Mouse (Mus musculus) intestine, embryonic 16.5 days (tissue): ENCODE data around the gene Gja10. TPM values are rescaled to one million over a fixed set of nuclear protein-coding genes. Genes with fewer than 3 reads are reported as not detected.

Experiments used
- ATAC-seq: fragments of 200-750 bp; cut with Nextera tagmentation; 2 replicates; pipeline ENCODE4 v1.8.0; 2017; ENCODE audit warnings: moderate TSS enrichment, moderate library complexity
- H3K27ac ChIP-seq: fragments of 300-500 bp; sonication (generic); 2 replicates; pipeline ENCODE4 v1.5.1; 2014; ENCODE audit warnings: mild to moderate bottlenecking, low read length
- H3K27me3 ChIP-seq: fragments of 300-500 bp; sonication (generic); replicated peaks from 2 replicates; pipeline ENCODE4 v1.6.1; 2014; ENCODE audit warnings: low read length, control low read depth, mixed read lengths; ENCODE audit not compliant: control insufficient read depth, insufficient read depth
- H3K36me3 ChIP-seq: fragments of 300-500 bp; sonication (generic); 2 replicates; pipeline ENCODE4 v1.6.1; 2014; ENCODE audit warnings: low read length, control low read depth; ENCODE audit not compliant: control insufficient read depth, insufficient read depth
- H3K4me1 ChIP-seq: fragments of 300-500 bp; sonication (generic); 2 replicates; pipeline ENCODE4 v1.6.1; 2014; ENCODE audit warnings: low read length, control low read depth, mixed read lengths; ENCODE audit not compliant: control insufficient read depth, insufficient read depth
- H3K4me2 ChIP-seq: fragments of 300-500 bp; sonication (generic); 2 replicates; pipeline ENCODE4 v1.6.1; 2014; ENCODE audit warnings: low read depth, low read length, control low read depth
- H3K4me3 ChIP-seq: fragments of 300-500 bp; sonication (generic); 2 replicates; pipeline ENCODE4 v1.5.1; 2014; ENCODE audit warnings: mild to moderate bottlenecking, low read length
- H3K9ac ChIP-seq: fragments of 300-500 bp; sonication (generic); 2 replicates; pipeline ENCODE4 v1.6.1; 2014; ENCODE audit warnings: low read depth, low read length
- H3K9me3 ChIP-seq: fragments of 300-500 bp; sonication (generic); 2 replicates; pipeline ENCODE4 v1.6.1; 2016; ENCODE audit warnings: low read length, control low read depth; ENCODE audit not compliant: control insufficient read depth
- WGBS: fragments of 180-500 bp; shearing (Covaris S2); extraction: QIAGEN DNeasy Blood & Tissue Kit; methylation state at CpG from one replicate; pipeline ENCODE4 v1.1.7; 2014; 5-methylcytosine and 5-hydroxymethylcytosine counted together
- polyA plus RNA-seq: library from polyadenylated mRNA; unstranded; fragments of >200 nt; fragmentation: Nextera tagmentation; extraction: Ambion mirVana; gene quantifications from 2 replicates; pipeline ENCODE4 v1.2.1, GENCODE M21; 2015

Gene Gja10
- polyA plus RNA-seq, 1 experiment from 2014 or later: not detected

- WGBS: 85% methylated on average over 7 of the region's 7 CpGs
- no peak overlapping the region for H3K4me2 ChIP-seq
Measured at GRCm38 (mm10) chr4:32564416-32564815, 38.1 kb downstream of the Gja10 start.

GRCm38 (mm10) chr4:32562319-32563115, 40.0 kb downstream of the Gja10 start:
- no peak for ATAC-seq
- H3K4me1 ChIP-seq: no peaks in the 10 kb centered on the region; the same call in 1 of the 2 replicates
- H3K4me2 ChIP-seq: no peak overlapping the region
- no peaks in the 10 kb centered on the region for H3K9me3 ChIP-seq
- 93% methylated on average over 35 of the region's 35 CpGs for WGBS
- H3K27me3 ChIP-seq: no peaks in the 10 kb centered on the region
- no peak overlapping the region for H3K9ac ChIP-seq
- no peaks in the 10 kb centered on the region for H3K36me3 ChIP-seq
- no peak overlapping the region for H3K27ac ChIP-seq
- H3K4me3 ChIP-seq: no peak overlapping the region

More at GRCm38 (mm10) chr4:32564416-32564815, 38.1 kb downstream of the Gja10 start:
- Histone ChIP-seq H3K4me1 (no peaks in the 10 kb centered on the region; the same call in 1 of the 2 replicates), H3K9ac (no peak overlapping the region), H3K4me3 (no peak overlapping the region), H3K27me3 (no peaks in the 10 kb centered on the region), H3K36me3 (no peaks in the 10 kb centered on the region), H3K9me3 (no peaks in the 10 kb centered on the region), H3K27ac (no peak overlapping the region)
- no peak for ATAC-seq

GRCm38 (mm10) chr4:32561555-32562095, 40.9 kb downstream of the Gja10 start:
- Histone ChIP-seq H3K4me2 (no peak overlapping the region), H3K36me3 (no peaks in the 10 kb centered on the region), H3K9me3 (no peaks in the 10 kb centered on the region), H3K4me3 (no peak overlapping the region), H3K9ac (no peak overlapping the region), H3K27ac (no peak overlapping the region), H3K27me3 (no peaks in the 10 kb centered on the region), H3K4me1 (no peaks in the 10 kb centered on the region; the same call in 1 of the 2 replicates)
- ATAC-seq: 0 out of 2 replicates have a peak, but pooled peaks have one; percentile 52
- WGBS: 48% methylated on average over 12 of the region's 12 CpGs

- H3K27ac ChIP-seq: no peak overlapping the region
- H3K4me1 ChIP-seq: no peaks in the 10 kb centered on the region; the same call in 1 of the 2 replicates
- H3K9ac ChIP-seq: no peak overlapping the region
- no peaks in the 10 kb centered on the region for H3K36me3 ChIP-seq
- no peak overlapping the region for H3K4me2 ChIP-seq
- WGBS: 55% methylated on average over 8 of the region's 8 CpGs
- H3K9me3 ChIP-seq: no peaks in the 10 kb centered on the region
- no peak overlapping the region for H3K4me3 ChIP-seq
- H3K27me3 ChIP-seq: no peaks in the 10 kb centered on the region
- ATAC-seq: no peak
Measured at GRCm38 (mm10) chr4:32560724-32561554, 41.6 kb downstream of the Gja10 start.

DNA sequence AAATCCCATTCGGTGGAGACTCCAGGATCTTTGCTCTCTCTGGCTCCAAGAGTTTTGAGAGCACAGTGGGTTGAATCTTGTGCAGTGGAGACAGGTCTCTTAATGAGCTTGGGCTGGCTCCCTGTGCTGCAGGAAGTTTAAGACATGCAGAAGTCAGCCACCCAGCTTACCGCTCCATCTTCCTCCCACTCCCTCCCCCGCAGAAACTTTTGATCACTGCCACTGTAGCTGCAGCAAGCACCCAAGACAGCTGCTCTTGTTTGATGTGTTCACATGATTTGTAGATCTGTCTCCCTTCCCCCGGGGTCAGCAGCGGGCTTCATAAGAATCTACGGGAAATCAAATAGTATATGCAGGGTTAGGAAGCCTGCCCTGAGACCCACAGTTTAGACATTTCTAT, 42.3 kb downstream of the Gja10 start:
- no peaks in the 10 kb centered on the region for H3K27me3 ChIP-seq
- H3K4me2 ChIP-seq: no peak overlapping the region
- no peak for ATAC-seq
- 31% methylated on average over 6 of the region's 6 CpGs for WGBS
- H3K9me3 ChIP-seq: no peaks in the 10 kb centered on the region
- H3K4me3 ChIP-seq: no peak overlapping the region
- no peaks in the 10 kb centered on the region; the same call in 1 of the 2 replicates for H3K4me1 ChIP-seq
- H3K36me3 ChIP-seq: no peaks in the 10 kb centered on the region
- no peak overlapping the region for H3K9ac ChIP-seq
- H3K27ac ChIP-seq: no peak overlapping the region

DNA sequence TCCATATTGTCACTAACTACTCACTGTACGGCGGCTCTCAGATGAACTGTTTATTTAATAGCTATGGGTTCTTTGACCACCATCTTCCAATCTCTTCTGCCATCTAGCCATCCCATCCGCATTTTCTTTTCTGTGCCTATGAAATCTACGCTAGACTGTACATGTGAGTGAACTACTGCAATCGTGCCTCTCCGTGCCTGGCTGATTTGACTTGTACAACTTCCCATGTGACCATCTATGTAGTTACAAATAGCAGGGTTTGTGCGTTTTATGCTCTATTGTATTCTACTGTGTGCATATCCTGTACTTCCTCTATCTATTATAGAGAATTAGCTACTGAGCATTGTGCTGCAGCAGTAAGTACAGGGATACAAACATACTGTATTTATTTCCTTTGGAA, 47.1 kb downstream of the Gja10 start:
- Histone ChIP-seq H3K4me1 (no peaks in the 10 kb centered on the region; the same call in 1 of the 2 replicates), H3K36me3 (no peaks in the 10 kb centered on the region), H3K4me2 (no peak overlapping the region), H3K4me3 (no peak overlapping the region), H3K9ac (no peak overlapping the region), H3K9me3 (no peaks in the 10 kb centered on the region), H3K27ac (no peak overlapping the region), H3K27me3 (no peaks in the 10 kb centered on the region)
- 82% methylated on average over 7 of the region's 7 CpGs for WGBS
- no peak for ATAC-seq

DNA sequence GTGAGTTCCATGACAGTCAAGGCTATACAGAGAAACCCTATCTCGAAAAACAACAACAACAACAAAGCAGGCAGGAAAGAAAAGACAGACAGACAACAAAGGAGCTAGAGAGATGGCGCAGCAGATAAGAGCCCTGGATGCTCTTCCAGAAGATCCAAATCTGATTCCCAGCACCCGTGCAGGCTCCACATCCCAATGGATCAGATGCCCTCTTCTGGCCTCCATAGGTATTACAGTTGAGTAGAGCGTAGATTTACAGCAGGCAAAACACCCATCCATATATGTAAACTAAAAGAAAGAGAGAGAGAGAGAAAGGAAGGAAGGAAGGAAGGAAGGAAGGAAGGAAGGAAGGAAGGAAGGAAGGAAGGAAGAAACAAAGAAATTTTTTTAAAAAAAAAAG, 51.2 kb downstream of the Gja10 start:
- no peak overlapping the region for H3K9ac ChIP-seq
- H3K4me1 ChIP-seq: no peaks in the 10 kb centered on the region
- no peaks in the 10 kb centered on the region for H3K27me3 ChIP-seq
- WGBS: 46% methylated on average over 4 of the region's 4 CpGs
- H3K27ac ChIP-seq: no peak overlapping the region
- no peak for ATAC-seq
- no peaks in the 10 kb centered on the region for H3K9me3 ChIP-seq
- no peaks in the 10 kb centered on the region for H3K36me3 ChIP-seq
- H3K4me3 ChIP-seq: no peak overlapping the region
- no peak overlapping the region for H3K4me2 ChIP-seq

DNA sequence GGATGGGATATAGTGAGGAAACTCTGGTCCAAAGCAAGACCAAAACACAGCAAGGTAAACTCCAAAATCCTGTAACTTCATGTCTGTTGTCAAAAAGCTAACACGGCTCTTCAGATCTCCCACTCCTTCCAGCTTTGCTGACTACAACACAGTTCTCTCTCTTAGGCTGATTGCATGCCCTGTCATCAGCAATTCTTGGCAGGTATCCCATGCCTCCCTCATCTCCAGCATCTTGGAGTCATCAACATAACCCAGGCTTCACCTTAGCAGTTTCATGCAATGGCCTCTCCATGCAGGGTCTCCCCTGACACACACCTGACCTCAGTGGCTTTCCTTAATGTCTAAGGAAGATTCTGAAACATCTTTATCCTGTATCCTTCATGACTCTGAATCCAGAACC, 53.4 kb downstream of the Gja10 start:
- no peaks in the 10 kb centered on the region for H3K4me1 ChIP-seq
- no peak for ATAC-seq
- H3K9me3 ChIP-seq: no peaks in the 10 kb centered on the region
- H3K27me3 ChIP-seq: no peaks in the 10 kb centered on the region
- H3K9ac ChIP-seq: no peak overlapping the region
- H3K4me3 ChIP-seq: no peak overlapping the region
- H3K4me2 ChIP-seq: no peak overlapping the region
- no peak overlapping the region for H3K27ac ChIP-seq
- no peaks in the 10 kb centered on the region for H3K36me3 ChIP-seq
- 77% methylated on average over 1 of the region's 1 CpGs for WGBS
